Mouse (Mus musculus): ENCODE data around the gene Hist1h2bg. TPM values are rescaled to one million over a fixed set of nuclear protein-coding genes. Genes with fewer than 3 reads are reported as not detected.
"Not testable (repeated sequence)": the region's sequence is repeated elsewhere in the genome, so short reads cannot be mapped to it uniquely, and the experiment has no call there.

Hist1h2bg gene
- polyA plus RNA-seq, 1 experiment = 9.9 TPM

GRCm38 (mm10) chr13:23581408-23582218, 10.4 kb downstream of the Hist1h2bg start, which contains the start of gene Hist1h4d:
Gene Hist1h4d (plus strand): TSS chr13:23581598.
- Histone ChIP-seq H3K27me3 (ENCODE audit: control insufficient read depth, insufficient read depth, insufficient read length) (no peaks in the 10 kb centered on the region), H3K79me3 (ENCODE audit: low read depth) (no peaks in the 10 kb centered on the region), H3K4me3 (ENCODE audit: insufficient read depth, poor library complexity, severe bottlenecking) (peak within 1 kb of the TSS; percentile 22), H3ac (ENCODE audit: control insufficient read depth, insufficient read length, low read depth) (peak within 1 kb of the TSS; percentile 59), H3K79me2 (ENCODE audit: control insufficient read depth, insufficient read depth) (no peaks in the 10 kb centered on the region), H3K36me3 (ENCODE audit: control insufficient read depth, insufficient read depth) (no peaks in the 10 kb centered on the region)
- TF ChIP-seq USF1 (IDR thresholded peaks at IDR 0.05; ENCODE audit: low read depth) (no peak), MAX (IDR thresholded peaks at IDR 0.05) (peak; percentile 44), CEBPB (IDR thresholded peaks at IDR 0.05; ENCODE audit: low read depth) (peak; percentile 51)

GRCm38 (mm10) chr13:23582219-23583056, 11.2 kb downstream of the Hist1h2bg start:
- no peaks in the 10 kb centered on the region for H3K36me3 ChIP-seq (ENCODE audit: control insufficient read depth, insufficient read depth)
- no peaks in the 10 kb centered on the region for H3K79me2 ChIP-seq (ENCODE audit: control insufficient read depth, insufficient read depth)
- peak overlapping the region; percentile 22 for H3K4me3 ChIP-seq (ENCODE audit: insufficient read depth, poor library complexity, severe bottlenecking)
- no peak for TF ChIP-seq FOSL1 (IDR thresholded peaks at IDR 0.05; ENCODE audit: insufficient read depth, low read length, poor library complexity, severe bottlenecking)
- no peak for TF ChIP-seq USF1 (IDR thresholded peaks at IDR 0.05; ENCODE audit: low read depth)
- no peak for TF ChIP-seq MYOD1 (IDR thresholded peaks at IDR 0.05; ENCODE audit: control insufficient read depth, insufficient read length, low read depth)
- no peak for TF ChIP-seq CEBPB (IDR thresholded peaks at IDR 0.05; ENCODE audit: low read depth)
- TF ChIP-seq CTCF (IDR thresholded peaks at IDR 0.05; ENCODE audit: control insufficient read depth, insufficient read depth, insufficient read length) = no peak
- TF ChIP-seq MYOG (IDR thresholded peaks at IDR 0.05; ENCODE audit: control insufficient read depth, extremely low read depth, insufficient read length) = no peak
- TF ChIP-seq MAX (IDR thresholded peaks at IDR 0.05) = no peak
- H3ac ChIP-seq (ENCODE audit: control insufficient read depth, insufficient read length, low read depth) = no peak overlapping the region
- H3K79me3 ChIP-seq (ENCODE audit: low read depth) = no peaks in the 10 kb centered on the region
- H3K27me3 ChIP-seq (ENCODE audit: control insufficient read depth, insufficient read depth, insufficient read length) = no peaks in the 10 kb centered on the region

- H3ac ChIP-seq (ENCODE audit: control insufficient read depth, insufficient read length, low read depth) = peak overlapping the region; percentile 55
- H3K27me3 ChIP-seq (ENCODE audit: control insufficient read depth, insufficient read depth, insufficient read length) = no peaks in the 10 kb centered on the region
- no peaks in the 10 kb centered on the region for H3K36me3 ChIP-seq (ENCODE audit: control insufficient read depth, insufficient read depth)
- no peaks in the 10 kb centered on the region for H3K79me2 ChIP-seq (ENCODE audit: control insufficient read depth, insufficient read depth)
- H3K4me3 ChIP-seq (ENCODE audit: insufficient read depth, poor library complexity, severe bottlenecking) = no peak overlapping the region
- TF ChIP-seq FOSL1 (IDR thresholded peaks at IDR 0.05; ENCODE audit: insufficient read depth, low read length, poor library complexity, severe bottlenecking) = no peak
- no peak for TF ChIP-seq MAX (IDR thresholded peaks at IDR 0.05)
- TF ChIP-seq USF1 (IDR thresholded peaks at IDR 0.05; ENCODE audit: low read depth) = no peak
- TF ChIP-seq MYOG (IDR thresholded peaks at IDR 0.05; ENCODE audit: control insufficient read depth, extremely low read depth, insufficient read length) = no peak
- TF ChIP-seq CTCF (IDR thresholded peaks at IDR 0.05; ENCODE audit: control insufficient read depth, insufficient read depth, insufficient read length) = no peak
- no peak for TF ChIP-seq CEBPB (IDR thresholded peaks at IDR 0.05; ENCODE audit: low read depth)
- no peak for TF ChIP-seq MYOD1 (IDR thresholded peaks at IDR 0.05; ENCODE audit: control insufficient read depth, insufficient read length, low read depth)
- H3K79me3 ChIP-seq (ENCODE audit: low read depth) = no peaks in the 10 kb centered on the region
Measured at GRCm38 (mm10) chr13:23583387-23584068, 12.3 kb downstream of the Hist1h2bg start.

GRCm38 (mm10) chr13:23584331-23584730, 13.1 kb downstream of the Hist1h2bg start:
- Histone ChIP-seq H3K27me3 (ENCODE audit: control insufficient read depth, insufficient read depth, insufficient read length) (no peaks in the 10 kb centered on the region), H3K4me3 (ENCODE audit: insufficient read depth, poor library complexity, severe bottlenecking) (peak overlapping the region; percentile 27), H3K36me3 (ENCODE audit: control insufficient read depth, insufficient read depth) (no peaks in the 10 kb centered on the region), H3ac (ENCODE audit: control insufficient read depth, insufficient read length, low read depth) (peak overlapping the region; percentile 14), H3K79me3 (ENCODE audit: low read depth) (no peaks in the 10 kb centered on the region), H3K79me2 (ENCODE audit: control insufficient read depth, insufficient read depth) (no peaks in the 10 kb centered on the region)
- TF ChIP-seq MYOD1 (IDR thresholded peaks at IDR 0.05; ENCODE audit: control insufficient read depth, insufficient read length, low read depth) (no peak), CEBPB (IDR thresholded peaks at IDR 0.05; ENCODE audit: low read depth) (no peak), USF1 (IDR thresholded peaks at IDR 0.05; ENCODE audit: low read depth) (no peak), CTCF (IDR thresholded peaks at IDR 0.05; ENCODE audit: control insufficient read depth, insufficient read depth, insufficient read length) (no peak), MYOG (IDR thresholded peaks at IDR 0.05; ENCODE audit: control insufficient read depth, extremely low read depth, insufficient read length) (no peak), FOSL1 (IDR thresholded peaks at IDR 0.05; ENCODE audit: insufficient read depth, low read length, poor library complexity, severe bottlenecking) (no peak), MAX (IDR thresholded peaks at IDR 0.05) (no peak)

- no peaks in the 10 kb centered on the region for H3K27me3 ChIP-seq (ENCODE audit: control insufficient read depth, insufficient read depth, insufficient read length)
- H3K36me3 ChIP-seq (ENCODE audit: control insufficient read depth, insufficient read depth) = no peaks in the 10 kb centered on the region
- no peaks in the 10 kb centered on the region for H3K79me3 ChIP-seq (ENCODE audit: low read depth)
- peak overlapping the region; percentile 82 for H3ac ChIP-seq (ENCODE audit: control insufficient read depth, insufficient read length, low read depth)
- peak overlapping the region; percentile 27 for H3K4me3 ChIP-seq (ENCODE audit: insufficient read depth, poor library complexity, severe bottlenecking)
- no peaks in the 10 kb centered on the region for H3K79me2 ChIP-seq (ENCODE audit: control insufficient read depth, insufficient read depth)
- TF ChIP-seq MAX (IDR thresholded peaks at IDR 0.05) = no peak
- no peak for TF ChIP-seq CTCF (IDR thresholded peaks at IDR 0.05; ENCODE audit: control insufficient read depth, insufficient read depth, insufficient read length)
- TF ChIP-seq CEBPB (IDR thresholded peaks at IDR 0.05; ENCODE audit: low read depth) = no peak
- no peak for TF ChIP-seq FOSL1 (IDR thresholded peaks at IDR 0.05; ENCODE audit: insufficient read depth, low read length, poor library complexity, severe bottlenecking)
- TF ChIP-seq MYOG (IDR thresholded peaks at IDR 0.05; ENCODE audit: control insufficient read depth, extremely low read depth, insufficient read length) = no peak
- no peak for TF ChIP-seq USF1 (IDR thresholded peaks at IDR 0.05; ENCODE audit: low read depth)
- no peak for TF ChIP-seq MYOD1 (IDR thresholded peaks at IDR 0.05; ENCODE audit: control insufficient read depth, insufficient read length, low read depth)
Measured at GRCm38 (mm10) chr13:23585029-23585441, 13.8 kb downstream of the Hist1h2bg start.

- not testable (repeated sequence) for H3K36me3 ChIP-seq (ENCODE audit: control insufficient read depth, insufficient read depth); H3K79me3 ChIP-seq (ENCODE audit: low read depth); H3K79me2 ChIP-seq (ENCODE audit: control insufficient read depth, insufficient read depth); H3K27me3 ChIP-seq (ENCODE audit: control insufficient read depth, insufficient read depth, insufficient read length)
- H3K4me3 ChIP-seq (ENCODE audit: insufficient read depth, poor library complexity, severe bottlenecking) = peak overlapping the region; percentile 27
- H3ac ChIP-seq (ENCODE audit: control insufficient read depth, insufficient read length, low read depth) = peak overlapping the region; percentile 82
Measured at GRCm38 (mm10) chr13:23585442-23586098, 14.4 kb downstream of the Hist1h2bg start.

All from C2C12 (cell line).